Mouse (Mus musculus) G1E (cell line): ENCODE measurements around the gene Eif4e2.

Source experiments
- CTCF ChIP-seq: IDR thresholded peaks from 2 replicates; pipeline ENCODE4 v1.5.1; 2012; ENCODE audit warnings: low read depth, low read length, inconsistent platforms, mixed read lengths
- GATA1 ChIP-seq: IDR thresholded peaks from 2 replicates; pipeline ENCODE4 v1.6.1; 2012; ENCODE audit warnings: borderline replicate concordance, low read length, inconsistent platforms, mixed read lengths
- POLR2AphosphoS5 ChIP-seq: IDR thresholded peaks from 2 replicates; pipeline ENCODE4 v1.6.1; 2012; ENCODE audit warnings: low read depth, low read length, inconsistent platforms; ENCODE audit not compliant: insufficient replicate concordance
- TAL1 ChIP-seq: conservative IDR thresholded peaks from 2 replicates; pipeline ENCODE4 v1.6.1; 2012; ENCODE audit warnings: low read depth, low read length, inconsistent platforms, mixed read lengths

- no peak for TF ChIP-seq CTCF
- TF ChIP-seq TAL1: no peak
- no peak for TF ChIP-seq POLR2AphosphoS5
- TF ChIP-seq GATA1: no peak
Measured at GRCm38 (mm10) chr1:87197296-87197695, 16.4 kb upstream of the Eif4e2 start.
